Mouse (Mus musculus) cerebellum, adult 9-10 months (tissue): ENCODE measurements around the gene Nsg1.

Experiments used
- DNase-seq: peaks from one replicate; pipeline ENCODE4 v3.0.0; 2022

Nsg1 gene

DNA sequence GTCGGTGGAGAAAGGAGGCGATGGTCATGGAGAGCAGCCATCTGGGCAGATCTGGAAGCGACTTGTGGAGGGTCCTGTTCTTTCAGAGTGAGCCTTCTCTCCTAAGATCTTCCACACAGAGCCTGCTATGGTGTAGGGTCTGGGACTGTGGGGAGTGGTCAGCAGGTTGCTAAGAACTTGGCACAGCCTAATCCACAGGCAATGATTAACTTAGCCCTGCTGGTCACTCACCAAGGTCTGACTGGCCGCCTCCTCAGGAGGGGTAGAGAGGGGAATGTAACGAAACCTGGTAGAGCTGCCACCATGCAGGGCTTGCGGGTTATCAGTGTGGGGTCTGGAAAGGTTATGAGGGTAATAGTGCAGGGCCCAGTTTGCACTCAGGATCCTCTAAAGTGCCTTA lies 18.8 kb downstream of the Nsg1 start:
- DNase-seq, result no peak

GRCm38 (mm10) chr5:38137163-38137562 lies 22.5 kb downstream of the Nsg1 start:
- DNase-seq, result no peak

DNA sequence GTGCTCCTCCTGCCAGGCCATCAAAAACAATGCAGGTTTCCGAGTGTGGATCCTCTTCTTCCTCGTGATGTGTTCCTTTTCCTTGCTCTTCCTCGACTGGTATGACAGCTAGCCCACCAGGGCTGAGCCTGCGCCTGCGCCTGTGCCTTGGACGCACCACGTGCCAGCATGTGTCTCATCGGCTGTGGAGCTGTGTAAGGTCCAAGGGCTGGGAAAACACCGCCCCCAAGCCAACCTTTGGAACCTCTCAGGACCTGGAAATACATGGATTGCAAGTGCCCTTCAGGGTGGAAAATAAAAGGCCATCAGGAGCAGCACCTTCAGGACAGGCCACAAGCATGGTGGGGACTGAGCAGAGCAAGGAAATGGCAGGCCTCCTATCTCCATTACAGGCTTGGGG lies 23.5 kb downstream of the Nsg1 start:
- no peak for DNase-seq

DNA sequence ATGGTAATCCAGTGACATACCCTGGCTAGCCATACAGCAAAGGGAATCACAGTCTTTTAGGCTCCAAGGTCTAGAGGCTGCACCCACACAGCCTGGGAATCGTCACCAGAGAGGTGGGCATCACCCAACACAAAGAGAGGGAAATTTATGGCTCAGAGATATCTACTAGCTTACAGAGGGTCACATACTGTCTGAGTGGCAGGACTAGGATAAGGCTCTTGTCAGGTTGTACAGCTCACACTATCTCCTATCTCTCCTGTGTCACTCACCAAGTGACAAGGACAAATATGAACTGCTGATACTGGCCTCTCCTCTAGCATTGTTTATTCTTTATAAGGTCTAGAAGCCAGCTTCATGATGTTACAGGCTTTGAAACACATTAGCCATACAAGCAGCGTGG lies 30.4 kb downstream of the Nsg1 start:
- no peak for DNase-seq

DNA sequence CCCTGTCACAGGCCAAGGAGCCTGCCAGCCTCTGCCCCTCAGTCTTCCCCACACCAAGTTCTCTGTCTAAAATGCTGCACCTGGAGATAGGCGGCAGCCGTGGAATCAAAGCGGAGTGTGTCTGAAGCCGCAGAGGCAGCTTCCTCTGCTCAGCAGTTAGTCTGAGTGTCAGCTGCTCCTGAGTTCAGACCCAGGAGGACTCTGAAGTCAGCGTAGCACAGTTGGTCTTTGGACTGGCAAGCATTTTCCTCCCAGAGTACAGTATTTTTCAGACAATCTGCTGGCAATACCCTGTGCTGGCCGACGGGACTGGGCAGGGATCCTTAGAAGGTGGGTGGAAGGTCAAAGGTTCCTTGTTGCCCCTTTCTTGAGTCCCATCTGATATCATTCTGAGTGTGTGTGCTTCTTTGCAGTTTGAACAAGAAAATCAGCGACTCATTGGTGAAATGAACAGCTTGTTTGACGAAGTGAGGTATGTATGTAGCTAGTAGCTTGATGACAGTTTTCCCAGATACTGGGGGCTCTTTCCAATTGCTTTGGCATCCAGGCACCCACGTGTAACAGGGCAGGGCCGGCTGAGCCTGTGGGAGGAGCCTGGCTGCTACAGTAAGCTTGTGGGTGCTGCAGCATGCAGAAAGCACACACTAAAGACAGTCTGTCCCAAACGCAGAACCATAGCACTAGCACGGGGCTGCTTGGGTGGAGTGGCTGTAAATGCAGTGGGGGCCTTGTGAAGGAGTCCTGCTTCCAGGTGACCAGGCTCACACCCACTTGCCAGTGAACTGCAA lies 33.0 kb downstream of the Nsg1 start:
- no peak for DNase-seq

- no peak for DNase-seq
Measured at GRCm38 (mm10) chr5:38121699-38122098, 38.0 kb downstream of the Nsg1 start.

GRCm38 (mm10) chr5:38119268-38119667 lies 40.4 kb downstream of the Nsg1 start:
- DNase-seq, result no peak

GRCm38 (mm10) chr5:38117056-38117455 lies 42.7 kb downstream of the Nsg1 start:
- no peak for DNase-seq

GRCm38 (mm10) chr5:38114526-38114925 lies 45.2 kb downstream of the Nsg1 start:
- DNase-seq, result no peak

GRCm38 (mm10) chr5:38106807-38107206 lies 52.9 kb downstream of the Nsg1 start:
- DNase-seq, result no peak

- DNase-seq, result no peak
Measured at GRCm38 (mm10) chr5:38106080-38106697, 53.5 kb downstream of the Nsg1 start.

GRCm38 (mm10) chr5:38102945-38103344 lies 56.8 kb downstream of the Nsg1 start:
- no peak for DNase-seq

DNA sequence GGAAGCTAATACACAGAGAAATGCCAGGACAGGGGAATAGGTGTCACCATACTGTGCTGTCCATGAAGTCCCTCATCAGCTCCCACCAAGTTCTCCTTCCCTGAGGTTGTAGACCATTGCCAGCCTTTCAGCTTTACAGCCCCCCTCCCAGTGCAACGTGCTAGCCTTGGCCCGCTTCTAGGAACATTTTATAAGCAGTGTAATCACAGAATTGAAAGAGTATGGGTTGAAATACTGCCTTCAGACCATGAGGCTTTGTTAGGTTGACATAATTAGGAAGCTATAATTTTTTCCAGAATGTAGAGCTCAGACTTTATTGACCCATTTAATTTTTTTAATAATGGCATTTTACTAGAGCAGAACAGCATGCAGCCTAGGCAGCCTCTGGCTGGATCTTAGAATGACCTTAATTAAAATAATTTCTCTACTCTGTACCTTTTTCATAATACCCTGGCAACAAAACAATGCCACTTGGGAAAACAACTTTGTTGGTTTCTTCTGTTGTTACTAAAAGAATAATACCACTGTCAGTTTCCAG lies 60.5 kb downstream of the Nsg1 start:
- no peak for DNase-seq

- peak; percentile 58 for DNase-seq
Measured at GRCm38 (mm10) chr5:38097501-38098093, 62.1 kb downstream of the Nsg1 start.

- DNase-seq, result no peak
Measured at GRCm38 (mm10) chr5:38094331-38094730, 65.4 kb downstream of the Nsg1 start.

DNA sequence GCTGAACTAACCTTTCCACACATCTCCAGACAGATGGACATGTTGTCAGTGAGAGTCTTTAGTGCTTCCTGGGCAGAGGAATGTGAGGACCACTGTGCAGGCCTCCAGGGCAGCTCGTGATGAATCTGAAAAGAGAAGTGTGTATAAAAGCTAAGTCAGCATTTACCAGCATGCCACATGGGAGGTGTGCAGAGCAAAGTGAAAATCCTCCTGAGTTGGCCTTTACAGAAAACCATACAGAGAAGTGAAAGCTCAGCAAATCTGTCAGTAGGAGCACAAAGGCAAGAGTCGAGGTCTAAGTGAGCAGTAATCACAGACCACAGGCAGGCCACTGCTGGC lies 67.8 kb downstream of the Nsg1 start:
- DNase-seq, result no peak

- DNase-seq, result peak; percentile 75
Measured at GRCm38 (mm10) chr5:38091046-38091965, 68.4 kb downstream of the Nsg1 start.

GRCm38 (mm10) chr5:38090581-38090980 lies 69.1 kb downstream of the Nsg1 start:
- no peak for DNase-seq

GRCm38 (mm10) chr5:38090111-38090510 lies 69.6 kb downstream of the Nsg1 start:
- no peak for DNase-seq
